Mouse (Mus musculus) urinary bladder, adult 18-20 months (tissue): Measurements from ENCODE around the gene Nos1ap.
A peak's percentile ranks its signal among the peaks of the same experiment; 100 is the strongest.

ENCODE experiments used
- DNase-seq, 2 experiments: peaks; one replicate each; pipeline ENCODE4 v3.0.0; 2022; ENCODE audit warnings: low spot score in 2 of 2, mixed read lengths in 2 of 2

Gene Nos1ap

DNA sequence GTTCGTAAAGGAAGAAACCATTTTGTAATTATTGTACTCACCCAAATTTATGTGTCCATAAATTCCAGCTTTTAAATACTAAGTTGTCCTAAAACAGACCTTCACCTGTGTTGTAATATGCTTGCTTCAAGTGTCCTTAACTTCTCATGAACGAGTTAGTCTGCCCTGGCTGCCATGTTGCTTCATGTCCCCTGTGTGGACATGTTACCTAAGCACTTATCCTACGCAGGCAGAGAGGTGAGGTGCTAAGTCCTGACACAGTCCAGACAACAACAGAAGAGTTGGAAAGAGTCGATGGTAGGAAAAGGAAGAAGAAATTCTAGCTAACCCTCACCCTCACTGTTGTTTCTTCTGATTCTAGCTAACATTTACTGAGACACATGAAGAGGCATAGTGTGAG, 43.4 kb downstream of the Nos1ap start:
- no peak for DNase-seq

DNA sequence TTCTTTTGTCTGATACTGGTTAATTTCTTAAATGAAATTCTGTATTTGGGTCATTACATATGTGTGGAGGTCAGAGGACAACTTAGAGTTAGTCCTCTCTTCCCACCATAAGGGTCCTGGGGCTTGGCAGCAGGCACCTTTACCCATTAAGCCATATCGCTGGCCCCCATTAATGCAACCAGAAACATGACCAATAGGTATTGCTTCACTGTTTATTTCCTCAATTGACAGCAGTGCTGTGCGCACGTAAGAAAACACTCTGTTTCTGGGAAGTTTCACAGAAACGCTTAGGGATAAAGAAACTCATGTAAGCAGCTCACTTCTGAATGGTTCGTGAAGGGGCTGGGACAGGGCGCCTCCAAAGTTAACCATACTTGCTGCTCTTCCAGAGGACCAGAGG, 44.4 kb downstream of the Nos1ap start:
- no peak for DNase-seq

DNA sequence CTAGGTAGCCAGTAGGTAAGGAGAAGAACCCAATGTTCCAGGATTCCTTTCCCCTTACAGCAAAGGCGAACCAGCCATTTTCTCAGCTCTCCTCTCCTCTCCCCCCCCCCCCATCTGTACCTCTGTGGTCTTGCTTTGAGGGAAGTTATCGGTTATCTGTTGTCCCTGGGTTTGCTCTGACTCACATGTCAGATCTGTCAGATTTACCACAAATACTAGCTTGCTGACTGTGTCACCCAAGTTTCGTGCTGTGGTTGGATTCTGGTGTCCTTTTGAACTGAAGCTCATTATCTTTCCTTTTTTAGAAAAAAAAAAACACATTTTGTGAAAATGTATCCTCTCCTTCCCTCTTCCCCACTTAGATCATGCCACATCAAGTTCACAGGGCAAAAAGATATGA, 50.2 kb downstream of the Nos1ap start:
- no peak for DNase-seq

DNA sequence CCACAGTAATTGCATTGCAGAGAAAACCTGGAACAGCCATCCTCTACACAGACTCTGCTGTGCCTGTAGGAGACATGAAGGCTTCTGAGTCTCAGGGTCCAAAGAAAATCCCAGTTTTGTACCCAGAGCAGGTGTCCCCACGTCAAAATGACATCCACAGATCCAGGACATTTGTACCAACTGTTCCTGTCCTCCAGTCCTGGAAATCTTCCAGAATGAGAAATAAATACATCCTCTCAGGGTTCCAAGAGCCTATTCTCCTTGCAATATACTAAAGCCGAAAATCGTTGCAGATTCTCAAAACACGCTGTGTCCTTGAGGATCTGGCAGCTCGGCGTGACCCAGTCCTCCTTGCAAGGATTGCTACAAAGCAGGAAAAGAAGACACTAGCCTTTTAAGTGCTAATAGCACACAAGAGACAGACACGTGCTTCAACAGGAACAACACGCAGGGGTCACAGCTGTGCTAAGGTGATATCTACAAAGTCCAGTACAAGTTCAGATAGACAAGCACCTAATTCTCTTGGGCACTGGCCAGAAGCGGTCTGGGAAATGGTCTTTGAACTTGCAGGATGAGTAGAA, 51.1 kb downstream of the Nos1ap start:
- no peak for DNase-seq

DNA sequence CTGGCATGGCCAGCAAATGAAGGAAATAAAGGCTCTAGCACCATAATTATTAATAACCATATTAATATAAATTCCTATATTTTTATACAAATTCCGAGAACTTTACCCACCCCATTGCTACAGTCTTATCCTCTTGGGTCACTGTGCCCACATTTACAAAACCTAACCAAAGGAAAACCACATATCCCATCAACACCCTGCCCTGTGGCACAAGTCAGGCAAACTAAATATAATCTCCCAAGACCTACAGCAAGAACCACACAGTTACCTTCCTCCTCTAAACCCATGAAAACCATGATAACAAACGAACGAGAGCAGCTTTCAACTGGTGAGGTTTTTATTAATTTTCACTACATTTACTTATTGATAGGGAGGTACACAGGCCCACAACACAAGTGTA, 53.3 kb downstream of the Nos1ap start:
- no peak for DNase-seq

- DNase-seq, result peak in 1 of 2 experiments; percentile 25
These were observed 54.4 kb downstream of the Nos1ap start for GRCm38 (mm10) chr1:170535221-170535620.

DNA sequence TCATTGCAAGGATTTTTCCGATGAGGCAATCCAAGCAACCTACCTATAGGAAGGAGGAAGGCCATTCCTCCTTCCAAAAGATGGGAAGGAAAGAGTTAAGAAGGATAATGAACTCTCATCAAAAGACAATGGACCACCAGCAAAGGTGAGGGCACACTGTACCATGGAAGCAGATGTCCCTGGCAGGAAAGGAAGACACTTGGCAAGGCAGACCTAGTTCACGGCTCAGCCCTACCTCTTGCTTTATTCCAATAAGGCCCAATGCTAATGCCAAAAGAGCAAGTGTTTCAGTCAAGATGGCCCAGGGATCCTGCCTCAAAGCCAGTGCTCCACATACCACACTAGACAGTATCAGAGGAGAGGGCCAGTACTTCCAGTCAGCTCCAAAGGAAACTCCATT, 58.4 kb downstream of the Nos1ap start:
- no peak for DNase-seq

DNA sequence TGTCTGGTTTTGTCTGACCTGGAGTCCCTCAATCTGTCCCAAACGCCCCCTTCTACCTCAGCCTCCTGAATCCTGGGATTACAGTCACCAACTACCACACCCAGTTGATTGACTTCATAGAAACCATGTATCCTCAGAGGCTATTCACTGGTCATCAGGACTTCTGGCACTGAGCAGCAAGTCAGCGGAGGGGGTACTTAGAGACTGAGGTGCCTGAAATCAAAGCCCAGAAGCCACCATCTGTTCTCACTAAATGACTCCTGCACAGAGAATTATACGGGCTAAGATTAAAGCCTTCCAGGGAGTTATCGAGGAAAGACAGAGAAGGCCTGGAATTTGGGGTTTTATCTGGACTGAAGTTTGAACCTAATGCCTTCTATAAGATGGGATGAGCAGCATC, 59.2 kb downstream of the Nos1ap start:
- no peak for DNase-seq

DNA sequence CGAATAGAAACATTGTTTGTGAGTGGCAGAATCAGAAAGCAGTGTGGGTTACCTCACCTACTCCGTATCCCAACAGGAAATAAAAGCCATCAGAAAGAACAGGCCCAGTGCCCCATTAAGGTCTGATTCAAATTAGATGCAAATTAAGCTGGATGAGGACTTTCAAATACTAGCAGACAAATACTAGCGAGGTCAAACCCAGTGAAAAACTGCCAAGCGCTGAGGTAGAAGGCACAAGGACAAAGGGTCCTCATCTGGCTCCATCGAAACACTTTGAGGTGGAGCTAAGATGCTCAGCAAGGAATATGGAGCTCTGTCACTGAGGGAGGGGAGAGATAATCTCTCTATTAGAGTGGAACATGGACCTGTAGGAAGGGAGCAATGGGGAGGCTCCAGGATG, 66.8 kb downstream of the Nos1ap start:
- DNase-seq, result no peak

GRCm38 (mm10) chr1:170521520-170522205, 68.0 kb downstream of the Nos1ap start:
- no peak for DNase-seq

- DNase-seq, result no peak
These were observed 69.5 kb downstream of the Nos1ap start for GRCm38 (mm10) chr1:170520206-170520605.

DNA sequence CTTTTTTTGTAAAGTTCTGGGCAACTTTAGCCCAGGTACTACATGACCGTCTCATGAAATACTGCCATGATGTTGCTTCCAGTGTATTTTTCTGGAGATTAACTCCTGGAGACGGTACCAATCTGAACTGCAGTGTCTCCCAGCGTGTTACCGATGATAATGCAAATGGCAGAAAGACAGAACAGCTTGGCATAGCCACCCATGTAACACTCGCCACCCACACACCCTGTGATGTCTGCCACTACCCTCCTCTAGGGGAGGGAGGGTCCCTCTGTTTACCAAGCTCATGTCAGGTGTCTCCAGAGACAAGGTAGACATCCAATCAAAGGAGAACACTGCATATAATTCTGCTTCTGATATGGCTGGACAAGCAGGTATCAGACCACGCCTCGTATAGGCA, 70.0 kb downstream of the Nos1ap start:
- DNase-seq, result no peak

GRCm38 (mm10) chr1:170516182-170516581, 73.5 kb downstream of the Nos1ap start:
- DNase-seq, result no peak

DNA sequence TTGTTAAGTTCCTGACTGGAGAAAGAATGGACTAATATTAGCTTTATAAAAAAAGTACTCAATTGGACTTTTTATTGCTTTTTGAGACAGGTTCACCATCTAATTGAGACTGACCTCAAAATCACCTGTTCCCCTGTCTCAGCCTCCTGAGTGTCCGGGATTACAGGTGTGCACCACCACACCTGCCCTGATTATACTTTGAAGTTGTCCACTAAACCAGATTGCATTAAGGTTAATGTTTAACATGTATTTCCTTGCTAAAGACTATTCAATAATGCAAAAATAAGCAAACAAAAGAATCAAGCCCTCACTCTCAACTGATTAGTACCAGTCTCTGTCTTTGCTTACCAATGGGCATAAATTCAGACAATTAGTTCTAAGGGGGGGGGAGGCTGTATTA, 74.2 kb downstream of the Nos1ap start:
- no peak for DNase-seq

DNA sequence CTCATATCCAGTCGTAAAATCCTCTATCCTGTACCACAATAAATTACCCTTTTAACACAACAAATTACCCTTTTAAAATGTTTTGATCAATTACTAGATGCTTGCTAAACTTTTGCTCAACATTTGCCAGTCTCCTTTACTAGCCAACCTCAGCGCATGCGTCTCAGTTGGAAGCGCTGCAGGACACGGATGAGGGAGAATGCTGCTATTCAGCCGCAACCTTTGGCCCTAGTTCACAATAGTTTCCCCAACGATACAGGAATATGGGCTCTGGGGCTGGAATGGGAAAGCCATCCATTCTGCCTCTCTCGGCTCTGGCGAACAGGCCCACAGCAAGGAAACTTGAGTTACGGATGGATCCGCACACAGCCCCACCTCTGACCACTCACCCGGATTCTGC, 75.4 kb downstream of the Nos1ap start:
- no peak for DNase-seq

DNA sequence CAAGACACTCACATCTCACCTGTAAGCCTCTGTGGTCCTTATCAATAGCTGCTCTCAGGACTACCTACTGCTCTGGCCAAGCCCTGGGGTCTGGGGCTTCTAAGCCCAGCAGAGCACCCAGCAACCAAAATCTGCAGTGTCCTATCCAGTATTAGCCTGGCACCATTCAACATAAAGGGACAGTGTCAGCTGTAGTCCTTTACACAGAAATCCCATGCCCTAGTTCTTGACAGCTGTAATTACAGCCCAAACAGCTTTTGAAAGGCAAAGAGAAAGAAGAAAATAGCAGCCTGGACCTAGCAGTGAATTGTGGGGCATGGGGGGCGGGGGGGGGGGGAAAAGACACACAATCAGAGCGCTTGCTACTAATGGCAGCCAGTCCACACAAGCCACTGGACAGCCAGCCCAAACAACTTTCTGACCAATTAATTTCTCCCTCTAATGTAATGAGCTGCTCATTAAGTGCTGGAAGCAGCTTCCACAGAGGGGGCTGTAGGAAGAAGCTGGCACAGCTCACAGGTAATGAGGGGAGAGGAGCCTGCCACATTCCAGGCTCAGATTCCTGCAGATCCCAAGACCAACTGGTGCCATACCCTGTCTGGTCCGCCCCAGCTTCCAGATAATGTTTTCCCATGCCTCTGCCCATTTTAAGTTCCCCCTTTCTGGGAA, 77.1 kb downstream of the Nos1ap start:
- DNase-seq, result no peak

- no peak for DNase-seq
These were observed 78.9 kb downstream of the Nos1ap start for GRCm38 (mm10) chr1:170510595-170511240.

GRCm38 (mm10) chr1:170506309-170506708, 83.4 kb downstream of the Nos1ap start:
- DNase-seq, result no peak

- DNase-seq, result no peak
These were observed 84.6 kb downstream of the Nos1ap start for GRCm38 (mm10) chr1:170505107-170505506.

- no peak for DNase-seq
These were observed 85.3 kb downstream of the Nos1ap start for GRCm38 (mm10) chr1:170504378-170504777.

DNA sequence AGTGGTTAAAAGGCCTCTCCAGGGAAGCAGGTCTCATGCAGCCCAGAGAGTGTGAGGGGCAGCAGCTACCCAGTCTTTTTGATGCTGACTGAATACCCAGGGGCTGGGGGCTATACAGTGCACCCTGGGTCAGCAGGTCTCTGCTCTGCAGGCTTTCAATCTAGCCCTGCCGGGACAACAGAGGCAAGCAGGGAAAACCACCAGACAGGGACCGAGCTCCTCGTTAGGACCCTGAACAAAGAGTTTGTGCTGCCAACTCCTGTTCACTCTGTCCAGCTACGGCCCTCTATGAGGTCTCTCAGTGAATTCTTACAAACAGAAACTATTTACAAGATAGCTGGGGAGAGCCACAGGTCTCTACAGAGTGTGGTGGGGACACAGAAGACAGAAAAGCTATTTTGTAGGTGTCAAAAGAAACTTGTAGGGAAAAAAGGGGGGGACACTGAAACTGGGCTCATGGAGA, 86.4 kb downstream of the Nos1ap start:
- DNase-seq, result no peak

GRCm38 (mm10) chr1:170502491-170503276, 87.0 kb downstream of the Nos1ap start:
- no peak for DNase-seq
